Mouse (Mus musculus): Measurements from ENCODE around the gene Amer1. TPM values are rescaled to one million over a fixed set of nuclear protein-coding genes. Genes with fewer than 3 reads are reported as not detected.

The Amer1 gene
- polyA plus RNA-seq (2015; fragmentation: Nextera tagmentation; extraction: Ambion mirVana) = 7.9 and 8.7 TPM in 2 replicates

GRCm38 (mm10) chrX:95444776-95445111 lies at the start of gene Amer1:
Amer1 (minus strand) TSS chrX:95444872.

Other genes starting within 250 kb of the Amer1 start
- 5.5 and 8.4 TPM in 2 replicates for gene Arhgef9, start 248.0 kb downstream of the Amer1 start, polyA plus RNA-seq (2015; fragmentation: Nextera tagmentation; extraction: Ambion mirVana)
- gene Asb12, start 113.1 kb upstream of the Amer1 start, polyA plus RNA-seq (2015; fragmentation: Nextera tagmentation; extraction: Ambion mirVana) = 52.2 and 71.1 TPM in 2 replicates
- gene Pfn5, start 113.2 kb upstream of the Amer1 start, polyA plus RNA-seq (2015; fragmentation: Nextera tagmentation; extraction: Ambion mirVana) = not detected in 2 replicates
- gene Zc4h2, start 213.6 kb upstream of the Amer1 start, polyA plus RNA-seq (2015; fragmentation: Nextera tagmentation; extraction: Ambion mirVana) = 4.8 and 5.0 TPM in 2 replicates